Mouse (Mus musculus): Measurements from ENCODE around the gene Tlr5. TPM values are rescaled to one million over a fixed set of nuclear protein-coding genes. Genes with fewer than 3 reads are reported as not detected.
A peak's percentile ranks its signal among the peaks of the same experiment; 100 is the strongest.

Tlr5 gene
- total RNA-seq, 2 experiments from 2014 or later, result 0.32 to 0.43 TPM

DNA sequence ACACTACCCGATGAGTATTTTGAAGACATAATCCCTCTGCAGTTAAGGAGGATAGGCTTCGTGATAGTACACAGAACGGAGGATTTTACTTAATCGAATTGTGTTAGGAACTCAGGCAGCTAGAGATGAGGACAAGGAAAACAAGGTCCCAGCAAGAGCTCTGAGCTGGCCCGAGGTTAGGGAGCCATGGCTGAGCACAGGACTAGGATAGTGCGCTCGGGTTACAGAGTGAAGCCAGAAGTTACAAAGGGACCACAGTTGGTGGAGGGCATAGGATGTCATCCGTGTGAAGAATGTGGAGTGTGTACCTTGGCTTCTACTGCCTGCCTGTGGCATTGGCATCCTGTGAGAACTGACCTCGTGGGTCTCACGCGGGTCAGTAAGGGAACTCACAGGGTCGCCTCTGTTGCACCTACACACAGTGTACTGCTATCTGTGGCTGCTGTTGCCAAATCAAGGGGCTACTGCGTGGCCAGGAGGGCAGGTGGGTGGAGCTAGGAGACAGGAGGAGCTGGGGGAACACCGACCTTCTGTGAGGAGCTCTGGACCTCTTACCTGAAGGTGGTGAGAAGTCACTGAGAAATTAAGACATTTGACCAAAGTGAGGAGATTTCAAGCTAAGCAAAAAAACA is 29.0 kb downstream of the Tlr5 start:
- DNase-seq (ENCODE audit: low spot score in 2 of 2), result no peak
- intact Hi-C loops (cut with DNase I), result no loop called here

DNA sequence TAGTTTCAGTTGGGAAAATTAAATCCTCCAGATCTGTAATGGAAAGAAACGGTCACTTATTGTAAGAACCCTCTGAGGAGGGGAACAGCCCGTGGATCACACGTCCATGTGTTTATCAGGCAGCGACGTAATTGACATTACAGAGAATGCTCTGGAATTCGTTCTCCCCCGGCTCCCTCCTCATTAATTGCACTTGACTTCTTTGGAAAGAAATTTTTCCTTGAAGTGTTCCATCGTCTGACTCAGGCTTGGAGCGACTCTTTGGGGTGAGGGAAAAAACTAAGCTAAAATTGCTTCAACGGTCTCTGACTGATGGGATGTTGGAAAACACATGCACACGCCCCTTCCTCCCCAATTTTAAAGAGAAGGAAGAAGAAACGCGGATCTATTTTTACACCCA is 31.7 kb downstream of the Tlr5 start:
- intact Hi-C loops (cut with DNase I), result no loop called here
- DNase-seq (ENCODE audit: low spot score in 2 of 2), result no peak

GRCm38 (mm10) chr1:182986750-182987149 is 32.2 kb downstream of the Tlr5 start:
- no peak for DNase-seq (ENCODE audit: low spot score in 2 of 2)
- intact Hi-C loops (cut with DNase I), result no loop called here

GRCm38 (mm10) chr1:182987801-182988200 is 33.2 kb downstream of the Tlr5 start:
- intact Hi-C loops (cut with DNase I), result no loop called here
- no peak for DNase-seq (ENCODE audit: low spot score in 2 of 2)

- DNase-seq (ENCODE audit: low spot score in 2 of 2), result no peak
- intact Hi-C loops (cut with DNase I), result no loop called here
These were observed 34.1 kb downstream of the Tlr5 start for GRCm38 (mm10) chr1:182988646-182989045.

DNA sequence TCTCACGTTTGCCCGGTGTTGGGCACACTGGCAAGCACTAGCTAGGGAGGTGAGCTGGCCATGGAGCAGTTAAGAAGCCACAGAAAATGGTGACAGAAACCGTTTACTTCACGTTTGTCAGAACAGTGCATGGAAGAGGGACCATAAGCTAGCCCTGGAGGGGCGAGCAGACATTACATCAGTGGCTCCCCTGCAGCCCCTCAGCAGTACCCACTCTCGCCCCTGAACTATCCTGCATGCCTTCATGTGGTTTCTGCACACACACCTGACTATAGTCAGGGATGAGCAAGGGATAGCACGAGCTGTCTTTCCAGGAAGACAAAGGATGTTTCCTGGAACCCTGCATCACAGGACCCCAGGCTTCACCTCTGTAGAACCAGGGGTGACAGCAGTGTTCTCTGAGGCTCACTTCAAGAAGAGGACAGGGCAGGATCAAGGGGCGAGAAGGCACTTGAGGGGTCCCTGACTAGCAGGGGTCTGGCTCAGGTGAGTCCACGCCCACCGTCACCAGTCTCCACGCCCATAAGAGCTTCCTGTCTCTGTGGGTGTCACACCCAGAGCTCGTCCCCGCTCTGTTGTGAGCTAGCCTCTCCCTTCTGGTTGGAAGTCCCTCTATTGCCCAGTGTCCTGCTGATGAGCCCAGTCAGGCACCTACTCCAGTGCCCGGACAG is 35.6 kb downstream of the Tlr5 start:
- intact Hi-C loops (cut with DNase I), result no loop called here
- no peak for DNase-seq (ENCODE audit: low spot score in 2 of 2)

DNA sequence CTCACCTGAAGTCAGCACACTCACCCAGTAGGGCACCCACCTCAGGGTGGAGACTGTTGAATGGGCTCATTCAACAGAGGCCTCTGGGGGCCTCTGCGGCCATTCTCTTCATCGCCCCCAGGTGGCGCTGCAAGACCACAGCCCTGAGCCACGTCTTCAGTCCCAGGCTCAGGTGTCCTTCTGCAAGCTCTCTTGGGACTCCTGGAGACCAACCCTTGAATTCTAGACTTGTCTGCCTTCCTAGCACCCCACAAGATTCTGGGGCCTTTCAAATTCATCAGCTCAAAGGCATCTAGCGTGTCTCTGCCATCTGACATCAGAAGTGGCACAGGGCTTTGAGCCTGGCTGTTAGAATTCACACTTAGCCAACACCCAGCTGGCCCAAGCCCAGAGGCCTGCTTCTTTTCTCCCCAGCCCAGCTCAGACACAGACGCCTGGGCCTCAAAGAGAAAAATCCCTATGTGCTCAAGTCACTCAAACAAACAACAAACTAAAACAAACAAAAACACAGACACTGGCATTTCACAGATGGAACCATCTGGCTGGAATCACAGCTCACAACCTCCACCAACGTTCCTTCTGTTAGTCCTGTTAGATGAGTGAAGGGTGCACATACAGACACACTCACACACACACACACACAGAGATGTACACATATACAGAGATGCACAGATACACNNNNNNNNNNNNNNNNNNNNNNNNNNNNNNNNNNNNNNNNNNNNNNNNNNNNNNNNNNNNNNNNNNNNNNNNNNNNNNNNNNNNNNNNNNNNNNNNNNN is 36.6 kb downstream of the Tlr5 start:
- intact Hi-C loops (cut with DNase I), result no loop called here
- DNase-seq (ENCODE audit: low spot score in 2 of 2), result peak; percentile 67 to 79

Other genes starting within 250 kb of the Tlr5 start
- not detected for gene Ccdc185, start 205.6 kb upstream of the Tlr5 start, total RNA-seq (2021)
- gene Susd4, start 190.9 kb upstream of the Tlr5 start, total RNA-seq (2021), result 100 to 1,000 TPM; 104 to 108 TPM

All from left cerebral cortex, postnatal 25 days (tissue).